Mouse (Mus musculus): Measurements from ENCODE around the gene Dmd. TPM values are rescaled to one million over a fixed set of nuclear protein-coding genes. Genes with fewer than 3 reads are reported as not detected.

The Dmd gene
- 1.8 and 3.1 TPM in 2 replicates for polyA plus RNA-seq (2012; rRNA removed)

- TF ChIP-seq CTCF (IDR thresholded peaks at IDR 0.05; ENCODE audit: extremely low read depth, insufficient read length, insufficient replicate concordance, low read depth, low read length) (no peak), POLR2A (IDR thresholded peaks at IDR 0.05; ENCODE audit: low read depth, low read length) (no peak)
- 51% methylated on average over 3 of the region's 3 CpGs for WGBS
- Histone ChIP-seq H3K27me3 (ENCODE audit: control insufficient read depth, insufficient read depth, low read length) (no peaks in the 10 kb centered on the region), H3K4me3 (ENCODE audit: low read depth, low read length) (no peak within 1 kb of the TSS), H3K4me1 (ENCODE audit: control insufficient read depth, insufficient read depth, insufficient read length, low read length) (no peaks in the 10 kb centered on the region), H3K27ac (ENCODE audit: insufficient read depth, low read depth, low read length) (no peak within 1 kb of the TSS), H3K36me3 (ENCODE audit: control insufficient read depth, insufficient read depth, low read length) (no peaks in the 10 kb centered on the region)
Measured at GRCm38 (mm10) chrX:82948630-82949029, at the start of gene Dmd. TSS of gene Dmd (plus strand) at chrX:82948870.

- no peak overlapping the region for H3K4me3 ChIP-seq (ENCODE audit: low read depth, low read length)
- no peaks in the 10 kb centered on the region for H3K36me3 ChIP-seq (ENCODE audit: control insufficient read depth, insufficient read depth, low read length)
- no peak overlapping the region for H3K27ac ChIP-seq (ENCODE audit: insufficient read depth, low read depth, low read length)
- no peaks in the 10 kb centered on the region for H3K27me3 ChIP-seq (ENCODE audit: control insufficient read depth, insufficient read depth, low read length)
- no peaks in the 10 kb centered on the region for H3K4me1 ChIP-seq (ENCODE audit: control insufficient read depth, insufficient read depth, insufficient read length, low read length)
- TF ChIP-seq POLR2A (IDR thresholded peaks at IDR 0.05; ENCODE audit: low read depth, low read length) = no peak
- TF ChIP-seq CTCF (IDR thresholded peaks at IDR 0.05; ENCODE audit: extremely low read depth, insufficient read length, insufficient replicate concordance, low read depth, low read length) = no peak
Measured at GRCm38 (mm10) chrX:82901515-82901914, 47.2 kb upstream of the Dmd start.

DNA sequence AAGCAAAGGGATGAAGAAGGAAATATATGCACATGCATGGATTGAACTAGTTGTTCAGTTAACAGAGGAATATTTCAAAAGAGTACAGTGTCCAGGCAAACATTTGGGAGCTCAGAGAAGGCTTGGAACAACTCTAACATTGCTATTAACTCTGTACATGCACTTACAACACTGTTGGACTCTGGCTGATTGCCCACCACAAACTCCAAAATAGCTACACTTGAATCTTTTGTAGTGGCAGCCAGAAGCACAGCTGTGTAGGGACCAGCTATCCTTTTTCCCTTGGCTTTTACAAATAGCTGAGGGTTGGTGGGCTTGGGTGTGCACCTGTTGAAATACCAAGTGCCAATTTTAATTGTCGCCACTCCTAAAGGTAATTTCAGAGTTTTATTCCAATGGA is 39.0 kb downstream of the Dmd start:
- Histone ChIP-seq H3K4me3 (ENCODE audit: low read depth, low read length) (no peak overlapping the region), H3K36me3 (ENCODE audit: control insufficient read depth, insufficient read depth, low read length) (no peaks in the 10 kb centered on the region), H3K4me1 (ENCODE audit: control insufficient read depth, insufficient read depth, insufficient read length, low read length) (no peaks in the 10 kb centered on the region), H3K27ac (ENCODE audit: insufficient read depth, low read depth, low read length) (no peak overlapping the region), H3K27me3 (ENCODE audit: control insufficient read depth, insufficient read depth, low read length) (no peaks in the 10 kb centered on the region)
- TF ChIP-seq POLR2A (IDR thresholded peaks at IDR 0.05; ENCODE audit: low read depth, low read length) = no peak
- TF ChIP-seq CTCF (IDR thresholded peaks at IDR 0.05; ENCODE audit: extremely low read depth, insufficient read length, insufficient replicate concordance, low read depth, low read length) = no peak
- 74% methylated on average over 1 of the region's 1 CpGs for WGBS

GRCm38 (mm10) chrX:83050190-83050589 is 101.5 kb downstream of the Dmd start:
- WGBS = 66% methylated on average over 1 of the region's 1 CpGs
- no peaks in the 10 kb centered on the region for H3K36me3 ChIP-seq (ENCODE audit: control insufficient read depth, insufficient read depth, low read length)

GRCm38 (mm10) chrX:83116171-83116876 is 167.7 kb downstream of the Dmd start:
- Histone ChIP-seq H3K27ac (ENCODE audit: insufficient read depth, low read depth, low read length) (0 out of 2 replicates have a peak overlapping the region, but pooled peaks have one; percentile 35), H3K36me3 (ENCODE audit: control insufficient read depth, insufficient read depth, low read length) (no peaks in the 10 kb centered on the region), H3K4me3 (ENCODE audit: low read depth, low read length) (no peak overlapping the region), H3K27me3 (ENCODE audit: control insufficient read depth, insufficient read depth, low read length) (no peaks in the 10 kb centered on the region), H3K4me1 (ENCODE audit: control insufficient read depth, insufficient read depth, insufficient read length, low read length) (no peaks in the 10 kb centered on the region)
- 58% methylated on average over 2 of the region's 2 CpGs for WGBS
- TF ChIP-seq POLR2A (IDR thresholded peaks at IDR 0.05; ENCODE audit: low read depth, low read length) (no peak), CTCF (IDR thresholded peaks at IDR 0.05; ENCODE audit: extremely low read depth, insufficient read length, insufficient replicate concordance, low read depth, low read length) (no peak)

More at GRCm38 (mm10) chrX:83050190-83050589, 101.5 kb downstream of the Dmd start:
- no peaks in the 10 kb centered on the region for H3K4me1 ChIP-seq (ENCODE audit: control insufficient read depth, insufficient read depth, insufficient read length, low read length)
- H3K27ac ChIP-seq (ENCODE audit: insufficient read depth, low read depth, low read length) = no peak overlapping the region
- no peak for TF ChIP-seq POLR2A (IDR thresholded peaks at IDR 0.05; ENCODE audit: low read depth, low read length)
- no peak for TF ChIP-seq CTCF (IDR thresholded peaks at IDR 0.05; ENCODE audit: extremely low read depth, insufficient read length, insufficient replicate concordance, low read depth, low read length)
- H3K4me3 ChIP-seq (ENCODE audit: low read depth, low read length) = no peak overlapping the region
- no peaks in the 10 kb centered on the region for H3K27me3 ChIP-seq (ENCODE audit: control insufficient read depth, insufficient read depth, low read length)

GRCm38 (mm10) chrX:83117198-83117597 is 168.5 kb downstream of the Dmd start:
- no peaks in the 10 kb centered on the region for H3K36me3 ChIP-seq (ENCODE audit: control insufficient read depth, insufficient read depth, low read length)
- no peak overlapping the region for H3K27ac ChIP-seq (ENCODE audit: insufficient read depth, low read depth, low read length)
- 74% methylated on average over 2 of the region's 2 CpGs for WGBS
- no peak for TF ChIP-seq POLR2A (IDR thresholded peaks at IDR 0.05; ENCODE audit: low read depth, low read length)
- no peak for TF ChIP-seq CTCF (IDR thresholded peaks at IDR 0.05; ENCODE audit: extremely low read depth, insufficient read length, insufficient replicate concordance, low read depth, low read length)
- no peak overlapping the region for H3K4me3 ChIP-seq (ENCODE audit: low read depth, low read length)
- no peaks in the 10 kb centered on the region for H3K27me3 ChIP-seq (ENCODE audit: control insufficient read depth, insufficient read depth, low read length)
- H3K4me1 ChIP-seq (ENCODE audit: control insufficient read depth, insufficient read depth, insufficient read length, low read length) = no peaks in the 10 kb centered on the region

GRCm38 (mm10) chrX:83220563-83220962 is 271.9 kb downstream of the Dmd start:
- WGBS = 51% methylated on average over 2 of the region's 2 CpGs
- no peak for TF ChIP-seq POLR2A (IDR thresholded peaks at IDR 0.05; ENCODE audit: low read depth, low read length)
- TF ChIP-seq CTCF (IDR thresholded peaks at IDR 0.05; ENCODE audit: extremely low read depth, insufficient read length, insufficient replicate concordance, low read depth, low read length) = no peak
- no peaks in the 10 kb centered on the region for H3K36me3 ChIP-seq (ENCODE audit: control insufficient read depth, insufficient read depth, low read length)
- H3K27me3 ChIP-seq (ENCODE audit: control insufficient read depth, insufficient read depth, low read length) = no peaks in the 10 kb centered on the region
- no peak overlapping the region for H3K27ac ChIP-seq (ENCODE audit: insufficient read depth, low read depth, low read length)
- H3K4me3 ChIP-seq (ENCODE audit: low read depth, low read length) = no peak overlapping the region
- H3K4me1 ChIP-seq (ENCODE audit: control insufficient read depth, insufficient read depth, insufficient read length, low read length) = no peaks in the 10 kb centered on the region
